Mouse (Mus musculus) thymus, postnatal 36 days (tissue): ENCODE measurements around the gene Slc43a2.
"Not testable (repeated sequence)": the region's sequence is repeated elsewhere in the genome, so short reads cannot be mapped to it uniquely, and the experiment has no call there.

Source experiments
- DNase-seq, 2 experiments: peaks; one replicate each; pipeline ENCODE4 v3.0.0; 2022; ENCODE audit warnings: mixed read lengths in 2 of 2

Gene Slc43a2

GRCm38 (mm10) chr11:75551961-75552441, 20.5 kb downstream of the Slc43a2 start:
- no peak for DNase-seq

- no peak for DNase-seq
Observed at GRCm38 (mm10) chr11:75552906-75553482, 21.5 kb downstream of the Slc43a2 start.

DNA sequence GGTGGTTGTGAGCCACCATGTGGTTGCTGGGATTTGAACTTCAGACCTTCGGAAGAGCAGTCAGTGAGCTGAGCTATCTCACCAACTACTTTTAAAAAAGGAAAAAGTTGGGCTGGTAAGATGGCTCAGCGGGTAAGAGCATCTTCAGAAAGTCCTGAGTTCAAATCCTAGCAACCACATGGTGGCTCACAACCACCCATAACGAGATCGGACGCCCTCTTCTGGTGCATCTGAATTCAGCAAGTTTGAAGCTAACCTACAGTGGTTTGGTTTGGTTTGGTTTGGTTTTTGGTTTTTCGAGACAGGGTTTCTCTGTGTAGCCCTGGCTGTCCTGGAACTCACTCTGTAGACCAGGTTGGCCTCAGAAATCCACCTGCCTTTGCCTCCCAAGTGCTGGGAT, 24.5 kb downstream of the Slc43a2 start:
- not testable (repeated sequence) for DNase-seq

GRCm38 (mm10) chr11:75557142-75557541, 25.6 kb downstream of the Slc43a2 start:
- no peak for DNase-seq

DNA sequence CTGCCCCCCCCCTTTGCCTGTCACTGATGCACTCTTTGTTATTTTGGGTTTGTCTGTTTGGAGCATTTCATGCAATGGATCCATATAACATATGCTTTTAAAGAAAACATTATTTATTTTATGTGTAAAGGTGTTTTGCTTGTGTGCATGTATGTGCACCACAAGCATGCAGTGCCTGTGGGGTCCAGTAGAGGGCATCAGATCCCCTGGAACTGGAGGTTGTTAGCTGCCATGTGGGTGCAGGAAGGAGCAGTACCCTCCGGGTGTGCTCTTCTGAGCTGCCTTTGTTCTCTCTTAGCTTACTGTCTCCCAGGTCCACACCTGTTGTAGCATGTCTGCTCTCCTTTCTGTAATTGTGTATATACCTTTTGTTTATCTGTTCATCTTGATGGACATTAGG, 26.6 kb downstream of the Slc43a2 start:
- DNase-seq = peak; percentile 56 to 66

DNA sequence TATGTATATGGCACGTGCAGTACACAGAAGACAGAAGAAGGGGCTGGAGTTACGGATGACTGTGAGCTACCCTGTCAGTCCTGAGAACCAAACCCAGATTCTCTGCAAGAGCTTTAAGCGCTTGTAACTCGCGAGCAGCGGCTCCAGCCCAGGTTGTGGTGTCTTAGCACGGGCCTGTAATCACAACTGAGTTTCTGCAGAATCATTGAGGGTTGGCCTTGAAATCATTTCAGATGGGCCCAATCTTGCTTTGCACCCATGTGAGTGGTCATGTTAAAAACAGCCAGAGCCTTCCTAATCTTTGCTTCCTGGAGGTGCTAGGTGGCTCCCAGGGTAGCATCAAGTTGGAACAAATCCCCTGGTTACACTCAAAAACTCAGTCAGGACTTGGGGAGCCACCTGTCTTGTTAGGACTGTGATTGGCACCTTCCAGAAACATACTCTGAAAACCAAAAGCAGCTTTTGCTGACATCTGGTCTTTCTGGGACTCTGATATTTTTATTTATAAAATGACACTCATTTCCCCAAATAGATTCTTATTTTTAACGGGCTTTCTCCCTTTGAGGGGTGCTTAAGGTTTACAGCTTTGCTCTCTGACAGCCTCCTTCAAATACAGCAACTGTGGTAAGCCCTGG, 28.5 kb downstream of the Slc43a2 start:
- no peak for DNase-seq

- peak; percentile 82 to 92 for DNase-seq
Observed at GRCm38 (mm10) chr11:75560530-75561409, 29.3 kb downstream of the Slc43a2 start.

- no peak for DNase-seq
Observed at GRCm38 (mm10) chr11:75561410-75561791, 29.9 kb downstream of the Slc43a2 start.

- no peak for DNase-seq
Observed at GRCm38 (mm10) chr11:75562840-75563239, 31.3 kb downstream of the Slc43a2 start.

DNA sequence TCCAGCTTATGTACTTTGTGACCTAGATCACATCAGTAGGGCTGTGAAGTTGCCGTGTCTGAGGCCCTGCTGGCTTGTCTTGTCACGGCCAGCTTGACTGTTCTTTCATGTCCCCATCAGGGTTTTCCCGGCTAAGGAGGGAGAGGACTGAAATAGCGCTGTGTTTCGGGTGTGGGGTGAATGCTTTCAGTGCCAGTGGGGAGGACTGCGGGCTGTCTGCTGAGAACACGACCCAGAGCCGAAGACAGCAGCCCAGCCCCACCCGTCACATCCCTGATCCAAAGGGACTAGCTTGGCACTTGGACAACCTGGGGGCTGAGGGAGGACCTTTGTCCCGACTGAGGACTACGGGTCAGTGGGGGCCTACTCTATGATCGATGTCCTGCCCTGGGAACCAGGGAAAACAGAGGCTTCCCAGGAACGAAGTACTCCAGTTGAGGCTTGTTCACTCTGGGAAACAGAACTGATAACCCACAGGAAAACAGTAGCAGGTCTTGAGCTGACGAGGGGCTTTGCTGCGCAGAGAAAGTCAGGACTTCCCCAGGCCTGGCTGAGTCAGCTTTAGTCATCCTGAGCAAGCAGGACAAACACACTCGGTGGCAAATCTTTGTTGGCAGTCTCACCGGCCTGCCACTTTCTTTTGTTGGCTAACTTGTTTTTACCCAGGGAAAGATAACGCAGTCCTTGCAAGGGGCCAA, 32.5 kb downstream of the Slc43a2 start:
- DNase-seq = no peak

DNA sequence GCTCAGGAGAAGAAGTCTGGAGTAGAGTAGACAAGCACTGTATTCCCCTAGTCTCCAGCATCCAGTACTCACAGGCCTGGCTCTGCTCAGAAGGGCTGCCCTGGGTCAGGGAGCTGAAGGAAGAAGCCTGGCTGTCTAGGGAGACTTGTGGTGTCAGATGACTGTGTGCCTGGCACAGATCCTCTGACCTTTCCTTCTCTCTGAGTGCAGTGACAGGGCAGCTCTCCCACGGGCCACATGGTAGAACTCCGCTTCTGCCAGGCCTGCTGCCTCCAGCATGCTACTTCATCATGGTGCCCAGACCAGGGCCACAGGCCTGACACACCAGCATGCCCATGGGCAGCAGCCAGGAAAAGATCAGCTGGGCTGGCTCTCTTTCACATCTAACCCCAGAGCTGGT, 34.4 kb downstream of the Slc43a2 start:
- DNase-seq = no peak

DNA sequence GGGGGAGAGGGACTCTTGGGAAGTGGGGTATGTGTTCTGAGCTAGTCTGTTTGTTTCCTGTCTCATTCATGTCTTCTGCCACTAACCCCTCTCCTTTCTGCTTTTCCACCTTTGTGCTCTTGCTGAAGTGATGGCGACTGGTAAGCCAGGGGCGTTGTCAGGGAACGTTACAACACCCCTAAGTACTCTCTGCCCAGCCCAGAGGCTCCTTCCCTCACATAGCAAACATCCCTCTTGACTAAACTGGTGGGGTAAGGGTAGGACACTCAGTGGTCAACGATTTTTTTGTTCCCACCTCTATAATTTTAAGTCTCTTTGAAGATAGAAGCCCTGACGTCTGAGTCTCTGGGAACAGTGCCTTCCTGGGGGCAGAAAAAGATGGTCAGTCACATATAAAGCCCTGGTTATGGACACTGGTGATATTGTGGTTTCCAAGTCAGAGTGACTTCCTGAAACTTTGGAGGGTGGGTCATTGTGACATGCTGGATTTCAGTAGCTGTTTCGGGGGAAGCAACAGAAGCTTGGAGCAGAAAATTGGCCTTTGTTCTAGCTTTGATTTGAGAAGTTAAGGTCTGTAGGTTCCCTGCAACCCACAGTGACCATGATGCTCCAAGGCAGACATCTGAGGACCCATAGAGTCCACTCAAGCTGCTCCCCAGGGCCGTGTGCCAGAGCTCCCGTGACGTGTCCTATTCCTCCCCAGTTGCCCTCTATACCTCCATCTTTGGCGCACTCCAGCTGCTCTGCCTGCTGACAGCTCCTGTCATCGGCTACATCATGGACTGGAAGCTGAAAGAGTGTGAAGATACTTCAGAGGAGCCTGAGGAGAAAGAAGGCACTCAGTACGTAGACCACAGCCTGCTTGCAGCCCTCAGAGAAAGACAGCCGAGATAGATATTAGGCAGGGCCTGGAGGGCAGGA, 35.0 kb downstream of the Slc43a2 start:
- DNase-seq = no peak

GRCm38 (mm10) chr11:75567346-75568114, 36.0 kb downstream of the Slc43a2 start:
- peak in 1 of 2 experiments; percentile 6 for DNase-seq

- DNase-seq = peak in 1 of 2 experiments; percentile 3
Observed at GRCm38 (mm10) chr11:75568115-75568511, 36.6 kb downstream of the Slc43a2 start.

- DNase-seq = no peak
Observed at GRCm38 (mm10) chr11:75568962-75569361, 37.5 kb downstream of the Slc43a2 start.

DNA sequence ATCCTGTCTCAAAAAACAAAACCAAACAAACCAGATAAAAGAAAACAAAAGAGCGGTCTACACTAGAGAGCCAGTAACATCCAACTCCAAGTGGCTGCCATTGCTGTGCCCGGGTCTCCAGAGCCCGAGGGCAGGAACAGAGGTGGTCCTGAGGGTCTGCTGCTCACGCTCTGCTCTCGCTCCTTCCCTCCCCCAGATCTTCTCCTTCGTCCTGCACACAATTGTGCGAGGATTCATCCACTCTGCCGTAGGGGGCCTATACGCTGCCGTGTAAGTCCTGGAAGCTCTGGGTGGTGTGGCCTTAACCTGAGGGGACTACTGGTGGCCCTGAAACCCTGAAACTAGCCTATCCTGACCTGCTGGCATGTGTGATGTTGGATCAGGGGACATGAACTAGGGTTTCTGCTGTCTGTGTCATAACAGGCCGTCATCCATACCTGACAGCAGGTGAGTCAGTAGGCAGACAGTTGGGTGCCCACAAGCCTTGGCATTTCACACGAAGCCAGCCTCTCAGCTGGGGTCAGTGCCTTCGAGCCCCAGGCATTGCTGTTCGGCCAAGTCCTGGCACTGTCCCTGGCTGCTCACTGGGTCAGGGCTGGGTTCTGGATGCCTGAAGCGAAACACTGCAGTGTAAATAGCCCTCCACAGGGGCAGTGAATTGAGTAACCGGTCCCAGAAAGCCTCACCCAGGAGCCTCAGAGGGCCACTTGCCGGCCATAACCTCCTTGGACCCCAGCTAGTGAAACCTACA, 39.1 kb downstream of the Slc43a2 start:
- DNase-seq = no peak

- no peak for DNase-seq
Observed at GRCm38 (mm10) chr11:75571126-75571990, 39.9 kb downstream of the Slc43a2 start.

- peak; percentile 43 to 62 for DNase-seq
Observed at GRCm38 (mm10) chr11:75572301-75572791, 40.9 kb downstream of the Slc43a2 start.
